Mouse (Mus musculus): ENCODE data around the gene Olfr1254. TPM values are rescaled to one million over a fixed set of nuclear protein-coding genes. Genes with fewer than 3 reads are reported as not detected.

The Olfr1254 gene
- polyA plus RNA-seq (2014; fragmentation: Nextera tagmentation; extraction: Ambion mirVana), result not detected in 2 replicates

DNA sequence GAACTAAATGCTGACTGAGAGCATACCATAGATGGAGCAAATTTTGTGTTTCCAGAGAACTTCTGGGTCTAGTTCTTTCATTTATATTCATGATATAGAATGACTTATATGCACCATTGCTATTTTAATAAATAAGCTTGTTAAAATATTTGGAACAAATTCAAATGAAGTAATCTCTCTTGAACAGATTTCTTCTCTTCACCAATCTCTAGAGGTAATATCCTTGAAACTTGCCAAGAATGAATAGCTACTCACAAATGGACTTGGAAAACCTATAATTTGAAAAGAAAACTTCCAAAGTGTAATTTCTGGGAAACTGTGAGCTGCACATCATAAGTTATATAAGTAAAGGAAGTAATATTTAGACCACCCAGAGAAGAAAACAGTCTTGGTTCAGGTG lies at the start of gene Olfr1254:
TSS of gene Olfr1254 (minus strand) at position 101 of the 400 bp plus-strand sequence.
- H3K27ac ChIP-seq (ENCODE audit: low read depth, low read length), result no peak within 1 kb of the TSS
- ATAC-seq (replicated peaks; ENCODE audit: low FRiP score) (no peak), DNase-seq (ENCODE audit: low spot score) (no peak)
- H3K4me1 ChIP-seq (replicated peaks; ENCODE audit: control insufficient read depth, insufficient read depth, low read length), result no peaks in the 10 kb centered on the region
- H3K9me3 ChIP-seq (ENCODE audit: control insufficient read depth, low read length), result no peaks in the 10 kb centered on the region
- H3K9ac ChIP-seq (ENCODE audit: low read length), result no peak within 1 kb of the TSS
- H3K36me3 ChIP-seq (ENCODE audit: control insufficient read depth, insufficient read depth, low read length), result no peaks in the 10 kb centered on the region
- no peak within 1 kb of the TSS for H3K4me3 ChIP-seq (ENCODE audit: low read depth, low read length)
- H3K4me2 ChIP-seq (ENCODE audit: low read depth, low read length, severe bottlenecking), result no peak within 1 kb of the TSS
- H3K27me3 ChIP-seq (ENCODE audit: control insufficient read depth, insufficient read depth, low read length), result no peaks in the 10 kb centered on the region

DNA sequence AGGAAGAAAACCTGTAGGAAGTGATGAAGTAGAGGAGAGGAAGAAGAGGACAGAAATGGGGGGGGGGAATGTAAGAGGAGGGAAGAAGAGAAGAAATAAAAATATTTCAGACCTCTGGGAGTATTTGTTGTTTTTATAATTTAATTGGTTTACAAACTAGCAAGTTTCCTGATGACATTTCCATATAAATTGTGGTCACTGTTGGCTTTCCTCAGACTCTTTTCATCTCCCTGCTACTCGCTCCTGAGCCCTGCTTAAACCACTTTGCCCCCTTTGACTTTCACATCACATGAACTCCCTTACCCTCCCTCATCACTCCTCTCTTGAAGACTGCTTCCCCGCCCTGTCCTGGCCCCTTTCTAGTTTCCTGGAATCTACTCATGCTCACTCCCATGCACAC lies 48.0 kb upstream of the Olfr1254 start, which contains the start of gene Olfr1256:
TSS of gene Olfr1256 (minus strand) at position 101 of the 400 bp plus-strand sequence.
- no peaks in the 10 kb centered on the region for H3K36me3 ChIP-seq (ENCODE audit: control insufficient read depth, insufficient read depth, low read length)
- H3K9me3 ChIP-seq (ENCODE audit: control insufficient read depth, low read length), result no peaks in the 10 kb centered on the region
- WGBS, result 54% methylated on average over 2 of the region's 2 CpGs
- H3K27ac ChIP-seq (ENCODE audit: low read depth, low read length), result no peak within 1 kb of the TSS
- no peak within 1 kb of the TSS for H3K4me3 ChIP-seq (ENCODE audit: low read depth, low read length)
- no peaks in the 10 kb centered on the region for H3K27me3 ChIP-seq (ENCODE audit: control insufficient read depth, insufficient read depth, low read length)
- DNase-seq (ENCODE audit: low spot score) (no peak), ATAC-seq (replicated peaks; ENCODE audit: low FRiP score) (no peak)
- H3K4me1 ChIP-seq (replicated peaks; ENCODE audit: control insufficient read depth, insufficient read depth, low read length), result no peaks in the 10 kb centered on the region
- H3K9ac ChIP-seq (ENCODE audit: low read length), result no peak within 1 kb of the TSS
- H3K4me2 ChIP-seq (ENCODE audit: low read depth, low read length, severe bottlenecking), result no peak within 1 kb of the TSS

DNA sequence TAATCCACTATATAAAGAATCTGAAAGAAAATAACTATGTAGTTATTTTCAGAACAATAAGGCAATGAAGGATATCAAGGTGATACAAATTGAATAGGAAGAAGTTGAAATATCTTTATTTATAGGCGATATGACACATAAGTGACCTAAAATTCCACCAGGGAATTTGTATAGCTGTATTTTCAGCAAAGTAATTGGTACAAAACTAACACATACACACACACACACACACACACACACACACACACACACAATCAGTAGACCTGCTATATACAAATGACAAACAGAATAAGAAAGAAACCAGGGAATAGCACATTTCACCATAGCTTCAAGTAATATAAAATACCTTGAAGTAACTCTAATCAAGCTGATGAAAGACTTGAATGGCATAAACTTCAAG lies 26.8 kb upstream of the Olfr1254 start:
- DNase-seq (ENCODE audit: low spot score), result no peak
- H3K4me2 ChIP-seq (ENCODE audit: low read depth, low read length, severe bottlenecking), result no peak overlapping the region
- no peaks in the 10 kb centered on the region for H3K36me3 ChIP-seq (ENCODE audit: control insufficient read depth, insufficient read depth, low read length)
- H3K27me3 ChIP-seq (ENCODE audit: control insufficient read depth, insufficient read depth, low read length), result no peaks in the 10 kb centered on the region
- H3K27ac ChIP-seq (ENCODE audit: low read depth, low read length), result no peak overlapping the region
- 82% methylated on average over 1 of the region's 1 CpGs for WGBS
- ATAC-seq (replicated peaks; ENCODE audit: low FRiP score), result no peak
- H3K4me1 ChIP-seq (replicated peaks; ENCODE audit: control insufficient read depth, insufficient read depth, low read length), result no peaks in the 10 kb centered on the region
- no peak overlapping the region for H3K4me3 ChIP-seq (ENCODE audit: low read depth, low read length)
- no peaks in the 10 kb centered on the region for H3K9me3 ChIP-seq (ENCODE audit: control insufficient read depth, low read length)
- H3K9ac ChIP-seq (ENCODE audit: low read length), result no peak overlapping the region

DNA sequence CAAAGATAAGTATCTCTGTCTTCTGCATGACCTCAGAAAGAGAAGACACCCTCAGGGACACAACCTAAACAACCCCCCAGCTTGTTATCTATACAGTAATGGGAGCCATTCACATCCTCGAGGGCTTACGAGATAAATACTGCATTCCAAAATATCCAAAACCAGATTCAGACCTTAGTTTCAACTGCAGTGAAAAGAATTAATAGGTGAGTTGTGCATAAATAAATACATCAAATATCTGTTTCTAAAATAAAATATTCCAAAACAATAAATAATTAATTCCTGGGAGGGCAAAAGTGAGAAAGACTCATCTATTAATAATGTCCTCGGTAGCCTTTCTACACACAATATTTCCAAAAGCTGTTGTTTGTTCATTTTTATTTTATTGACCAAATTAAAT lies 18.3 kb upstream of the Olfr1254 start, which contains the start of gene Olfr1255:
TSS of gene Olfr1255 (plus strand) at position 301 of the 400 bp plus-strand sequence.
- Histone ChIP-seq H3K4me3 (ENCODE audit: low read depth, low read length) (no peak within 1 kb of the TSS), H3K27ac (ENCODE audit: low read depth, low read length) (no peak within 1 kb of the TSS), H3K27me3 (ENCODE audit: control insufficient read depth, insufficient read depth, low read length) (no peaks in the 10 kb centered on the region), H3K4me2 (ENCODE audit: low read depth, low read length, severe bottlenecking) (no peak within 1 kb of the TSS), H3K4me1 (replicated peaks; ENCODE audit: control insufficient read depth, insufficient read depth, low read length) (no peaks in the 10 kb centered on the region), H3K9ac (ENCODE audit: low read length) (no peak within 1 kb of the TSS), H3K36me3 (ENCODE audit: control insufficient read depth, insufficient read depth, low read length) (no peaks in the 10 kb centered on the region), H3K9me3 (ENCODE audit: control insufficient read depth, low read length) (no peaks in the 10 kb centered on the region)
- DNase-seq (ENCODE audit: low spot score) (no peak), ATAC-seq (replicated peaks; ENCODE audit: low FRiP score) (no peak)
- WGBS, result 95% methylated on average over 3 of the region's 3 CpGs

DNA sequence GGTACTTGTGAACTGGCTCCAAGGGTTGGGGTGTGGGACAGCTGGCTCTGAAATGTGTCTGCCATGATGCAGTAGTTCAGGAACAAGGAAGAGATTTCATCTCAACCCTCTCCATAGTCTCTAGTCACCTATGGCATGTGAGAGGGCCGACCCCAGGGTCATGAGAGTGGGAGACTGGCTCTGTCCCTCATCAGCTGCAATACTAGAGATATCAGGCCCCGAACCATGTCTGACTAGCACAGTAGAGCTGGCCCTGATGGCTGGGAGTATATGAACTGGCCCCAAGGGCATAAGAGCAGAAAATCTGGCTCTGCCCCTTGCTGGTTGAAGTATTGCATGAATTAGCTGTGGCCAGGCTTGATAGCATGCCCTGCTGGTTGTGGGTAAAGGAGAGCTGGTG lies 17.3 kb upstream of the Olfr1254 start:
- ATAC-seq (replicated peaks; ENCODE audit: low FRiP score), result no peak
- DNase-seq (ENCODE audit: low spot score), result no peak
- WGBS, result 85% methylated on average over 2 of the region's 2 CpGs

DNA sequence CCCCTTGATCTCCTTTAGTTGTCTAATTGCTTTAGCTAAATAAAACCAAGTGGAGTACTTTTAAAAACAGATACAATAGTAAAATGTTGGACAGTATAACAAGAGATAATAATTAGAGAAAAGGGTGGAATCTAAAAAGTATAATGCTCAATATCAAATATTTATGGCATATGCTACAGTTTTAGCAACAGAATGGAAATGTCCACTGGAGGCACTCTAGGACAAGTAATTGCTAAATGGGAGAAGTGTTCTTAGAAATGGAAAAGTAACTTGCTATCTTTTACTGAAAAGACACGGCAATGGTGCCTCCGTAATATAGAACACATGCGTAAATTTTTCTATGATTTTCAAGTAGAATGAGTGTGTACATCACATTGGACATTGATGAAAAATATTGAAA lies 6.2 kb upstream of the Olfr1254 start:
- no peak overlapping the region for H3K4me2 ChIP-seq (ENCODE audit: low read depth, low read length, severe bottlenecking)
- no peak overlapping the region for H3K4me3 ChIP-seq (ENCODE audit: low read depth, low read length)
- no peak overlapping the region for H3K27ac ChIP-seq (ENCODE audit: low read depth, low read length)
- H3K9ac ChIP-seq (ENCODE audit: low read length), result no peak overlapping the region
- no peak for DNase-seq (ENCODE audit: low spot score)
- no peaks in the 10 kb centered on the region for H3K27me3 ChIP-seq (ENCODE audit: control insufficient read depth, insufficient read depth, low read length)
- no peaks in the 10 kb centered on the region for H3K9me3 ChIP-seq (ENCODE audit: control insufficient read depth, low read length)
- H3K36me3 ChIP-seq (ENCODE audit: control insufficient read depth, insufficient read depth, low read length), result no peaks in the 10 kb centered on the region
- WGBS, result 95% methylated on average over 3 of the region's 3 CpGs
- no peaks in the 10 kb centered on the region for H3K4me1 ChIP-seq (replicated peaks; ENCODE audit: control insufficient read depth, insufficient read depth, low read length)
- no peak for ATAC-seq (replicated peaks; ENCODE audit: low FRiP score)

More for the DNA sequence above, 17.3 kb upstream of the Olfr1254 start:
- Histone ChIP-seq H3K9ac (ENCODE audit: low read length) (no peak overlapping the region), H3K4me3 (ENCODE audit: low read depth, low read length) (no peak overlapping the region), H3K27me3 (ENCODE audit: control insufficient read depth, insufficient read depth, low read length) (no peaks in the 10 kb centered on the region), H3K4me2 (ENCODE audit: low read depth, low read length, severe bottlenecking) (no peak overlapping the region), H3K9me3 (ENCODE audit: control insufficient read depth, low read length) (no peaks in the 10 kb centered on the region), H3K36me3 (ENCODE audit: control insufficient read depth, insufficient read depth, low read length) (no peaks in the 10 kb centered on the region), H3K27ac (ENCODE audit: low read depth, low read length) (no peak overlapping the region), H3K4me1 (replicated peaks; ENCODE audit: control insufficient read depth, insufficient read depth, low read length) (no peaks in the 10 kb centered on the region)

DNA sequence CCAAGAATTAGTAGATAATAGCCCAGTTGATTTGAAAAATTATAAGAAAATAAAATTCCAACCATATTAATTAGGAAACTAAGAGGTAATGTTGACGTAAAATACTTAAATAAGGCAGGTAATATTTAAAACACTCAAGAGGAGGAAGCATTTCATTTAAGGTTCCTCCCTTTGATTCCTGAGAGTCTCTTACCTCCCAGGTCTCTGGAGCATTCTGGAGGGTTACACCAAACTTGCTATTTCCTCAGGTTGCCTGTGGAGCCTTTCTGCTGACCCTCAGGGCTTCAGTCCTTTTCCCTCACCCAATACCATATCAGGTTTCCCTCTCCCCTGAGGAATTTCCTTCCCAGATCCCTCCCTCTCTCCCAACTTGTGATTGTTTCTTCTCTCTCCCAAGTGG lies 36.4 kb downstream of the Olfr1254 start, which contains the start of gene Olfr1253:
TSS of gene Olfr1253 (minus strand) at position 101 of the 400 bp plus-strand sequence.
- Histone ChIP-seq H3K27me3 (ENCODE audit: control insufficient read depth, insufficient read depth, low read length) (no peaks in the 10 kb centered on the region), H3K4me3 (ENCODE audit: low read depth, low read length) (no peak within 1 kb of the TSS), H3K27ac (ENCODE audit: low read depth, low read length) (no peak within 1 kb of the TSS), H3K4me2 (ENCODE audit: low read depth, low read length, severe bottlenecking) (no peak within 1 kb of the TSS), H3K9ac (ENCODE audit: low read length) (no peak within 1 kb of the TSS), H3K36me3 (ENCODE audit: control insufficient read depth, insufficient read depth, low read length) (no peaks in the 10 kb centered on the region), H3K9me3 (ENCODE audit: control insufficient read depth, low read length) (no peaks in the 10 kb centered on the region), H3K4me1 (replicated peaks; ENCODE audit: control insufficient read depth, insufficient read depth, low read length) (no peaks in the 10 kb centered on the region)
- 98% methylated on average over 1 of the region's 1 CpGs for WGBS
- DNase-seq (ENCODE audit: low spot score), result no peak
- ATAC-seq (replicated peaks; ENCODE audit: low FRiP score), result no peak

Other genes starting within 250 kb of the Olfr1254 start
- not detected in 2 replicates for gene Olfr1245, start 215.2 kb downstream of the Olfr1254 start, polyA plus RNA-seq (2014; fragmentation: Nextera tagmentation; extraction: Ambion mirVana)
- gene Olfr1246, start 200.5 kb downstream of the Olfr1254 start, polyA plus RNA-seq (2014; fragmentation: Nextera tagmentation; extraction: Ambion mirVana), result not detected in 2 replicates
- not detected in 2 replicates for gene Olfr1247, start 179.5 kb downstream of the Olfr1254 start, polyA plus RNA-seq (2014; fragmentation: Nextera tagmentation; extraction: Ambion mirVana)
- not detected in 2 replicates for gene Olfr1248, start 175.4 kb downstream of the Olfr1254 start, polyA plus RNA-seq (2014; fragmentation: Nextera tagmentation; extraction: Ambion mirVana)
- not detected in 2 replicates for gene Olfr1249, start 158.6 kb downstream of the Olfr1254 start, polyA plus RNA-seq (2014; fragmentation: Nextera tagmentation; extraction: Ambion mirVana)
- gene Olfr1250, start 132.2 kb downstream of the Olfr1254 start, polyA plus RNA-seq (2014; fragmentation: Nextera tagmentation; extraction: Ambion mirVana), result not detected in 2 replicates
- gene Olfr1251, start 121.7 kb downstream of the Olfr1254 start, polyA plus RNA-seq (2014; fragmentation: Nextera tagmentation; extraction: Ambion mirVana), result not detected in 2 replicates
- gene Olfr1252, start 68.6 kb downstream of the Olfr1254 start, polyA plus RNA-seq (2014; fragmentation: Nextera tagmentation; extraction: Ambion mirVana), result not detected in 2 replicates
- gene Olfr1253, start 36.5 kb downstream of the Olfr1254 start, polyA plus RNA-seq (2014; fragmentation: Nextera tagmentation; extraction: Ambion mirVana), result not detected in 2 replicates
- not detected in 2 replicates for gene Olfr1255, start 18.4 kb upstream of the Olfr1254 start, polyA plus RNA-seq (2014; fragmentation: Nextera tagmentation; extraction: Ambion mirVana)
- not detected in 2 replicates for gene Olfr1256, start 47.9 kb upstream of the Olfr1254 start, polyA plus RNA-seq (2014; fragmentation: Nextera tagmentation; extraction: Ambion mirVana)
- gene Olfr48, start 54.6 kb upstream of the Olfr1254 start, polyA plus RNA-seq (2014; fragmentation: Nextera tagmentation; extraction: Ambion mirVana), result not detected in 2 replicates
- not detected in 2 replicates for gene Olfr1257, start 84.8 kb upstream of the Olfr1254 start, polyA plus RNA-seq (2014; fragmentation: Nextera tagmentation; extraction: Ambion mirVana)
- not detected in 2 replicates for gene Olfr1258, start 133.7 kb upstream of the Olfr1254 start, polyA plus RNA-seq (2014; fragmentation: Nextera tagmentation; extraction: Ambion mirVana)
- not detected in 2 replicates for gene Olfr1259, start 155.0 kb upstream of the Olfr1254 start, polyA plus RNA-seq (2014; fragmentation: Nextera tagmentation; extraction: Ambion mirVana)
- gene Olfr1260, start 180.7 kb upstream of the Olfr1254 start, polyA plus RNA-seq (2014; fragmentation: Nextera tagmentation; extraction: Ambion mirVana), result not detected in 2 replicates
- gene Olfr1261, start 197.6 kb upstream of the Olfr1254 start, polyA plus RNA-seq (2014; fragmentation: Nextera tagmentation; extraction: Ambion mirVana), result not detected in 2 replicates
- not detected in 2 replicates for gene Olfr1262, start 206.5 kb upstream of the Olfr1254 start, polyA plus RNA-seq (2014; fragmentation: Nextera tagmentation; extraction: Ambion mirVana)
- not detected in 2 replicates for gene Olfr1263, start 218.5 kb upstream of the Olfr1254 start, polyA plus RNA-seq (2014; fragmentation: Nextera tagmentation; extraction: Ambion mirVana)
- gene Olfr1264, start 232.0 kb upstream of the Olfr1254 start, polyA plus RNA-seq (2014; fragmentation: Nextera tagmentation; extraction: Ambion mirVana), result not detected in 2 replicates
- not detected in 2 replicates for gene Olfr1265, start 241.7 kb upstream of the Olfr1254 start, polyA plus RNA-seq (2014; fragmentation: Nextera tagmentation; extraction: Ambion mirVana)